Mouse (Mus musculus) MEL (cell line): ENCODE results near the gene 4930558K02Rik. TPM values are rescaled to one million over a fixed set of nuclear protein-coding genes. Genes with fewer than 3 reads are reported as not detected.

Experiments used
- DNase-seq: peaks from one replicate; pipeline ENCODE4 v3.0.0; 2011; ENCODE audit warnings: low read depth, low spot score
- H3K27ac ChIP-seq: 2 replicates; pipeline ENCODE4 v1.5.1; 2012; ENCODE audit warnings: low read depth, mild to moderate bottlenecking, control low read depth, low read length, moderate library complexity; ENCODE audit not compliant: control insufficient read depth
- H3K27me3 ChIP-seq, 2 experiments: fragments of 150-350 bp in 1 of 2; sonication (generic) in 1 of 2; 2 replicates each; pipeline ENCODE4 v1.6.1; 2012; ENCODE audit warnings: low read length in 2 of 2, mild to moderate bottlenecking in 2 of 2, improper control_type of control experiment in 1 of 2, moderate library complexity in 1 of 2; ENCODE audit not compliant: insufficient read depth in 2 of 2, control insufficient read depth in 1 of 2
- H3K36me3 ChIP-seq, 2 experiments: 2 replicates each; pipeline ENCODE4 v1.6.1; 2012 to 2014; ENCODE audit warnings: low read length in 2 of 2, improper control_type of control experiment in 1 of 2, inconsistent platforms in 1 of 2, mild to moderate bottlenecking in 1 of 2; ENCODE audit not compliant: insufficient read depth in 2 of 2, control insufficient read depth in 1 of 2
- H3K4me1 ChIP-seq, 2 experiments: fragments of 150-350 bp in 1 of 2; sonication (generic) in 1 of 2; 2 replicates each; pipeline ENCODE4 v1.6.1; 2012; ENCODE audit warnings: low read length in 2 of 2, improper control_type of control experiment in 1 of 2, mild to moderate bottlenecking in 1 of 2; ENCODE audit not compliant: insufficient read depth in 2 of 2, control insufficient read depth in 1 of 2
- H3K4me3 ChIP-seq, 2 experiments: fragments of 150-350 bp in 1 of 2; sonication (generic) in 1 of 2; 2 replicates each; pipeline ENCODE4 v1.5.1; 2012; ENCODE audit warnings: low read depth in 2 of 2, low read length in 2 of 2, mild to moderate bottlenecking in 2 of 2, moderate library complexity in 2 of 2, control low read depth in 1 of 2, improper control_type of control experiment in 1 of 2; ENCODE audit not compliant: control insufficient read depth in 1 of 2, insufficient read depth in 1 of 2
- H3K79me2 ChIP-seq: 2 replicates; pipeline ENCODE4 v1.6.1; 2012; ENCODE audit warnings: mild to moderate bottlenecking, low read length, moderate library complexity; ENCODE audit not compliant: control insufficient read depth, poor library complexity, insufficient read depth
- H3K9ac ChIP-seq: 2 replicates; pipeline ENCODE4 v1.6.1; 2012; ENCODE audit warnings: low read depth, mild to moderate bottlenecking, control low read depth, low read length, moderate library complexity; ENCODE audit not compliant: control insufficient read depth, poor library complexity, severe bottlenecking
- H3K9me3 ChIP-seq: fragments of 150-350 bp; sonication (generic); replicated peaks from 2 replicates; pipeline ENCODE4 v1.6.1; 2012; ENCODE audit warnings: mild to moderate bottlenecking, low read length, improper control_type of control experiment, moderate library complexity; ENCODE audit not compliant: insufficient read depth
- BHLHE40 ChIP-seq: IDR thresholded peaks from 2 replicates; pipeline ENCODE4 v1.6.1; 2012; ENCODE audit warnings: low read depth, mild to moderate bottlenecking, inconsistent platforms, low read length, improper control_type of control experiment, borderline replicate concordance
- CHD2 ChIP-seq: IDR thresholded peaks from 2 replicates; pipeline ENCODE4 v1.6.1; 2011; ENCODE audit warnings: low read length, improper control_type of control experiment
- CTCF ChIP-seq, 3 experiments: IDR thresholded peaks in 2 of 3; conservative IDR thresholded peaks in 1 of 3; 2 replicates each; pipeline ENCODE4 v1.5.1; 2011 to 2012; ENCODE audit warnings: low read length in 3 of 3, low read depth in 2 of 3, mild to moderate bottlenecking in 2 of 3, improper control_type of control experiment in 1 of 3, inconsistent platforms in 1 of 3, mixed read lengths in 1 of 3, moderate library complexity in 1 of 3; ENCODE audit not compliant: control insufficient read depth in 1 of 3, insufficient read depth in 1 of 3, poor library complexity in 1 of 3, severe bottlenecking in 1 of 3
- ETS1 ChIP-seq: IDR thresholded peaks from 2 replicates; pipeline ENCODE4 v1.6.1; 2012; ENCODE audit warnings: low read depth, mild to moderate bottlenecking, inconsistent platforms, low read length, improper control_type of control experiment, moderate library complexity
- HCFC1 ChIP-seq: IDR thresholded peaks from 2 replicates; pipeline ENCODE4 v1.6.1; 2012; ENCODE audit warnings: low read depth, mild to moderate bottlenecking, inconsistent platforms, low read length, improper control_type of control experiment, moderate library complexity
- JUND ChIP-seq: IDR thresholded peaks from 2 replicates; pipeline ENCODE4 v1.6.1; 2011; ENCODE audit warnings: low read depth, mild to moderate bottlenecking, improper control_type of control experiment, low read length
- MAFK ChIP-seq: IDR thresholded peaks from 2 replicates; pipeline ENCODE4 v1.6.1; 2011; ENCODE audit warnings: low read depth, mild to moderate bottlenecking, low read length, improper control_type of control experiment, borderline replicate concordance
- MAX ChIP-seq: IDR thresholded peaks from 2 replicates; pipeline ENCODE4 v1.6.1; 2011; ENCODE audit warnings: low read length, improper control_type of control experiment
- MAZ ChIP-seq: IDR thresholded peaks from 2 replicates; pipeline ENCODE4 v1.6.1; 2012; ENCODE audit warnings: low read depth, mild to moderate bottlenecking, inconsistent platforms, low read length, improper control_type of control experiment
- MXI1 ChIP-seq: IDR thresholded peaks from 2 replicates; pipeline ENCODE4 v1.6.1; 2011; ENCODE audit warnings: mild to moderate bottlenecking, low read depth, low read length, improper control_type of control experiment
- MYB ChIP-seq: IDR thresholded peaks from 2 replicates; pipeline ENCODE4 v1.6.1; 2011; ENCODE audit warnings: mild to moderate bottlenecking, low read depth, low read length, improper control_type of control experiment
- MYC ChIP-seq: IDR thresholded peaks from 2 replicates; pipeline ENCODE4 v1.6.1; 2011; ENCODE audit warnings: low read depth, mild to moderate bottlenecking, low read length, improper control_type of control experiment, moderate library complexity
- NELFE ChIP-seq: IDR thresholded peaks from 2 replicates; pipeline ENCODE4 v1.6.1; 2011; ENCODE audit warnings: low read depth, low read length, improper control_type of control experiment
- NRF1 ChIP-seq: IDR thresholded peaks from 2 replicates; pipeline ENCODE4 v1.6.1; 2014; ENCODE audit warnings: low read depth, mild to moderate bottlenecking, inconsistent platforms, low read length, improper control_type of control experiment, moderate library complexity; ENCODE audit not compliant: poor library complexity, insufficient read depth, severe bottlenecking
- POLR2A ChIP-seq, 2 experiments: IDR thresholded peaks; 2 replicates each; pipeline ENCODE4 v1.6.1; 2011 to 2012; ENCODE audit warnings: low read length in 2 of 2, mild to moderate bottlenecking in 2 of 2, control low read depth in 1 of 2, improper control_type of control experiment in 1 of 2, low read depth in 1 of 2, moderate library complexity in 1 of 2; ENCODE audit not compliant: control insufficient read depth in 1 of 2, insufficient read depth in 1 of 2, poor library complexity in 1 of 2
- POLR2AphosphoS2 ChIP-seq: IDR thresholded peaks from 2 replicates; pipeline ENCODE4 v1.6.1; 2011; ENCODE audit warnings: low read length, improper control_type of control experiment
- POLR2AphosphoS5 ChIP-seq: IDR thresholded peaks from 2 replicates; pipeline ENCODE4 v1.6.1; 2012; ENCODE audit warnings: low read depth, borderline replicate concordance, mild to moderate bottlenecking, inconsistent platforms, low read length, moderate library complexity, mixed read lengths
- SMC3 ChIP-seq: IDR thresholded peaks from 2 replicates; pipeline ENCODE4 v1.6.1; 2011; ENCODE audit warnings: low read depth, low read length, improper control_type of control experiment
- TCF12 ChIP-seq: IDR thresholded peaks from 2 replicates; pipeline ENCODE4 v1.6.1; 2014; ENCODE audit warnings: low read depth, mild to moderate bottlenecking, inconsistent platforms, low read length, improper control_type of control experiment, moderate library complexity
- USF1 ChIP-seq: IDR thresholded peaks from 2 replicates; pipeline ENCODE4 v1.6.1; 2014; ENCODE audit warnings: low read depth, mild to moderate bottlenecking, inconsistent platforms, low read length, improper control_type of control experiment, moderate library complexity
- ZC3H11A ChIP-seq: IDR thresholded peaks from 2 replicates; pipeline ENCODE4 v1.6.1; 2012; ENCODE audit warnings: low read depth, mild to moderate bottlenecking, inconsistent platforms, low read length, improper control_type of control experiment
- ZKSCAN1 ChIP-seq: IDR thresholded peaks from 2 replicates; pipeline ENCODE4 v1.6.1; 2012; ENCODE audit warnings: low read depth, mild to moderate bottlenecking, inconsistent platforms, low read length, improper control_type of control experiment, moderate library complexity
- polyA plus RNA-seq, 2 experiments: library from polyadenylated mRNA; stranded (reverse) in 1 of 2; unstranded in 1 of 2; fragments of >175 nt in 1 of 2; fragments of >200 nt in 1 of 2; gene quantifications; 2 replicates each; pipeline versions ENCODE4 v1.2.1 to v1.2.4; 2012; ENCODE audit warnings: low replicate concordance in 2 of 2, low read depth in 1 of 2; ENCODE audit not compliant: insufficient read length in 2 of 2, insufficient read depth in 1 of 2, missing spikeins in 1 of 2
- total RNA-seq: library from RNA; depleted of rRNA; stranded (reverse); fragments of 300-350 nt; gene quantifications from 2 replicates; pipeline ENCODE4 v1.2.3, GENCODE M21; 2012

4930558K02Rik gene
- total and polyA plus RNA-seq, 3 experiments = not detected

DNA sequence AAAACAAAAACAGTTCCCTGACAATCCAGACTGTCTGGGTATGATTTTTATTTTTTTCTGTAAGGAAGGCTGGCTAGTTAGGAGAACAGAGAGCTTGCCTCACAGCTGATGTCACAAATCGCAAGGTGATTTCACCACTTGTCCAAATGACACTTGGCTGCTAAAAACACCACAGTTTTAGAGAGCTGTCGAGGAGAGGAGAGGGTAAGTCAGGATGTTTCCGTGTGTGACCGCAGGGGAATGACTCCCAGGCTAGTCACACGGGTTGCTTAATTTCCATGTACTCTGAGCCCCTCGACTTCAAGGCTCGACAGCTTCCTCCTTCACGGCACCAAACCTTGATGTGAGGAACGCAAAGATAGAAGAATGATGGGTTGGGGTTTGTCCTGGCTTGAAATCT lies 26.7 kb upstream of the 4930558K02Rik start:
- Histone ChIP-seq H3K4me3 (no peak overlapping the region), H3K27me3 (no peaks in the 10 kb centered on the region; a peak in 3 of 4 replicates), H3K27ac (no peak overlapping the region), H3K4me1 (no peaks in the 10 kb centered on the region), H3K9me3 (no peaks in the 10 kb centered on the region), H3K9ac (no peak overlapping the region), H3K36me3 (no peaks in the 10 kb centered on the region), H3K79me2 (no peaks in the 10 kb centered on the region)
- no peak for DNase-seq
- TF ChIP-seq POLR2AphosphoS2 = no peak
- TF ChIP-seq MAX = no peak
- TF ChIP-seq ZKSCAN1 = no peak
- TF ChIP-seq SMC3 = no peak
- TF ChIP-seq ZC3H11A = no peak
- TF ChIP-seq CTCF (IDR thresholded peaks at IDR 0.05 in 2 of 3, conservative IDR thresholded peaks at IDR 0.05 in 1 of 3; ENCODE audit: control insufficient read depth in 1 of 3, insufficient read depth in 1 of 3, low read depth in 2 of 3, low read length in 3 of 3, poor library complexity in 1 of 3, severe bottlenecking in 1 of 3) = no peak
- TF ChIP-seq MYB = no peak
- TF ChIP-seq POLR2A (IDR thresholded peaks at IDR 0.05; ENCODE audit: control insufficient read depth in 1 of 2, insufficient read depth in 1 of 2, low read depth in 1 of 2, low read length in 2 of 2, poor library complexity in 1 of 2) = no peak
- TF ChIP-seq JUND = no peak
- no peak for TF ChIP-seq MXI1
- no peak for TF ChIP-seq POLR2AphosphoS5
- TF ChIP-seq TCF12 = no peak
- no peak for TF ChIP-seq NELFE
- no peak for TF ChIP-seq MAZ
- no peak for TF ChIP-seq ETS1
- TF ChIP-seq HCFC1 = no peak
- no peak for TF ChIP-seq NRF1
- no peak for TF ChIP-seq USF1
- TF ChIP-seq MAFK = no peak
- no peak for TF ChIP-seq BHLHE40

- Histone ChIP-seq H3K9ac (no peak overlapping the region), H3K27me3 (no peaks in the 10 kb centered on the region; a peak in 3 of 4 replicates), H3K4me3 (no peak overlapping the region), H3K9me3 (no peaks in the 10 kb centered on the region), H3K79me2 (no peaks in the 10 kb centered on the region), H3K36me3 (no peaks in the 10 kb centered on the region), H3K4me1 (no peaks in the 10 kb centered on the region), H3K27ac (no peak overlapping the region)
- TF ChIP-seq CHD2 = no peak
- TF ChIP-seq MYC = no peak
- TF ChIP-seq MXI1 = no peak
- no peak for TF ChIP-seq ZC3H11A
- no peak for TF ChIP-seq JUND
- no peak for DNase-seq
Measured at GRCm38 (mm10) chr1:162004821-162005770, 25.7 kb upstream of the 4930558K02Rik start.
